In the genomic region with DNA sequence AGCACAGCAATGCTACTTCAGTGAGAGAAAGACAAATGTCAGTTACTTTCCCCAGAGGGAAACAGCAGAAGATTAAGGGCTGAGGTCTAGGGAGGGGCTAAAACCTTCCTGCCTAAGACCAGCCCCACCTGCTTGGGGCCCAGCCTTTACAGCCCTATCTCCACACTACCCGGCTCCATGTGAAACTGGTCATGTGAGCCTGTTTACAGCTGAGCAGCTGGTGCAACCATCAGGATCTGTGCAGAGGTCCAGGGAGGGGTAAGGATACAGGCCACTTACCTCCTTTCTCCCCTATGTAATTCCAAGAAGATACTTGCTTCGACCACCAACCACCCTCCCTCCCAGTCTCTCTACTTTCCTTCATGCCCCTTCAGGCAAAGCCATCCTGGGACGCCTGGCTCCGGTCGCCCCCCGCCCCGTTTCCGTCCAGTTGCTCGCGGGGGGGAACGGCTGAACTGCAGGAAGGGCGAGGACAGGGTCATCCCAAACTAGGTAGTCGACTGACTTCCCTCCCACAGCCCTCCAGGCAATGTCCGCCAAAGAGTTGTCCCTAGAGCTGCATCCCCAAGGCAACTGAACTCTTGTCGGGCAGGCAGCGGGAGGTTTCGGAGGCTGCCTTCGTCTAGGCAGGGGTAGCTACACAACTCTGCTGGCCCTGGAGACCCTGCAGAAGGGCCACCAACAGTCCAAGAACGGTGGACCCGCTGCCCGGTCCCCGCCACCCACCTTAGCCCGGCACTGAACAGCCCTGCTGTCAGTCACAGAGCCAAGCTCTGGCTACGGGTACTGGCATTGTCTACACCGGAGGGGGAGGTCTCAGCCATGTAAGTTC, we compare ENCODE assay signal across 8 mouse cellular contexts. TPM values are rescaled to one million over a fixed set of nuclear protein-coding genes. Genes with fewer than 3 reads are reported as not detected.
DNase-seq lines count a peak whose midpoint lies in the region; ATAC-seq and TF ChIP-seq lines count a peak whose summit lies in the region.

No protein-coding gene starts in this region.

- ATAC-seq in embryonic facial prominence, embryonic 14.5 days (ENCODE audit: low read depth): peak; percentile 76
- ATAC-seq in heart, embryonic 14.5 days (ENCODE audit: insufficient number of reproducible peaks, insufficient read depth, low FRiP score, low read depth): peak; percentile 57
- ATAC-seq in kidney, embryonic 16.5 days (ENCODE audit: low FRiP score, low TSS enrichment): peak; percentile 87

- no peaks in the 10 kb centered on the region for H3K27me3 ChIP-seq in ES-Bruce4 (ENCODE audit: control insufficient read depth, insufficient read depth, low read length, poor library complexity, severe bottlenecking)
- no peaks in the 10 kb centered on the region for H3K27me3 ChIP-seq in embryonic facial prominence, embryonic 14.5 days (replicated peaks; ENCODE audit: control insufficient read depth, insufficient read depth, low read length)
- no peaks in the 10 kb centered on the region for H3K27me3 ChIP-seq in heart, embryonic 14.5 days (ENCODE audit: control insufficient read depth, insufficient read depth, low read length)
- H3K27me3 ChIP-seq in kidney, embryonic 16.5 days (ENCODE audit: insufficient read depth, low read length): no peaks in the 10 kb centered on the region

- no peak for TF ChIP-seq POLR2A in ES-Bruce4 (IDR thresholded peaks at IDR 0.05; ENCODE audit: insufficient read depth, low read length)

- no peaks in the 10 kb centered on the region for H3K9me3 ChIP-seq in ES-Bruce4 (replicated peaks; ENCODE audit: control insufficient read depth, insufficient read depth, low read length, poor library complexity, severe bottlenecking)
- no peaks in the 10 kb centered on the region for H3K9me3 ChIP-seq in embryonic facial prominence, embryonic 14.5 days (ENCODE audit: control insufficient read depth, low read length)
- H3K9me3 ChIP-seq in heart, embryonic 14.5 days (ENCODE audit: control insufficient read depth, low read length): no peaks in the 10 kb centered on the region
- H3K9me3 ChIP-seq in kidney, embryonic 16.5 days (ENCODE audit: low read length): no peaks in the 10 kb centered on the region

- peak overlapping the region; percentile 44 for H3K9ac ChIP-seq in ES-Bruce4 (ENCODE audit: low read depth, poor library complexity, severe bottlenecking)
- peak overlapping the region; percentile 73 for H3K9ac ChIP-seq in embryonic facial prominence, embryonic 14.5 days (ENCODE audit: low read depth, low read length)
- H3K9ac ChIP-seq in heart, embryonic 14.5 days (ENCODE audit: low read length): peak overlapping the region; percentile 84
- peak overlapping the region; percentile 72 for H3K9ac ChIP-seq in kidney, embryonic 16.5 days (replicated peaks; ENCODE audit: low read length)

- no peak for TF ChIP-seq EP300 in ES-Bruce4 (IDR thresholded peaks at IDR 0.05; ENCODE audit: insufficient read depth, low read depth, low read length)

- no peak for TF ChIP-seq CTCF in ES-Bruce4 (IDR thresholded peaks at IDR 0.05; ENCODE audit: low read depth, low read length)

- peak overlapping the region; percentile 58 for H3K4me2 ChIP-seq in embryonic facial prominence, embryonic 14.5 days (ENCODE audit: low read depth, low read length)
- peak overlapping the region; percentile 66 for H3K4me2 ChIP-seq in heart, embryonic 14.5 days (ENCODE audit: low read length)
- H3K4me2 ChIP-seq in kidney, embryonic 16.5 days (replicated peaks; ENCODE audit: low read depth, low read length): peak overlapping the region; percentile 62

- WGBS in embryonic facial prominence, embryonic 14.5 days: 18% methylated on average over 25 of the region's 25 CpGs
- WGBS in heart, embryonic 14.5 days: 21% methylated on average over 25 of the region's 25 CpGs
- 22% methylated on average over 25 of the region's 25 CpGs for WGBS in kidney, embryonic 16.5 days

- peak; percentile 12 to 15 for DNase-seq in adrenal gland, postnatal 36 days
- peak; percentile 44 for DNase-seq in embryonic facial prominence, embryonic 14.5 days (ENCODE audit: low spot score)
- peak; percentile 28 for DNase-seq in lung, postnatal 36 days
- peak; percentile 5 for DNase-seq in right cerebral cortex, postnatal 14 days
- DNase-seq in left cerebral cortex, adult 11 months (ENCODE audit: low spot score): no peak

- H3K4me3 ChIP-seq in ES-Bruce4 (ENCODE audit: low read depth, low read length): peak overlapping the region; percentile 95
- peak overlapping the region; percentile 58 for H3K4me3 ChIP-seq in embryonic facial prominence, embryonic 14.5 days (ENCODE audit: low read depth, low read length)
- H3K4me3 ChIP-seq in heart, embryonic 14.5 days (ENCODE audit: control insufficient read depth in 1 of 2, insufficient read depth in 1 of 2, low read depth in 1 of 2, low read length in 2 of 2): peak overlapping the region; percentile 67 to 96
- H3K4me3 ChIP-seq in kidney, embryonic 16.5 days (ENCODE audit: low read length): peak overlapping the region; percentile 68

- no peaks in the 10 kb centered on the region for H3K36me3 ChIP-seq in ES-Bruce4 (ENCODE audit: control insufficient read depth, insufficient read depth, low read length, poor library complexity, severe bottlenecking)
- H3K36me3 ChIP-seq in embryonic facial prominence, embryonic 14.5 days (ENCODE audit: control insufficient read depth, insufficient read depth, low read length): no peaks in the 10 kb centered on the region
- H3K36me3 ChIP-seq in heart, embryonic 14.5 days (ENCODE audit: control insufficient read depth, insufficient read depth, low read length): no peaks in the 10 kb centered on the region
- no peaks in the 10 kb centered on the region for H3K36me3 ChIP-seq in kidney, embryonic 16.5 days (ENCODE audit: insufficient read depth, low read length)

- H3K4me1 ChIP-seq in ES-Bruce4 (ENCODE audit: control insufficient read depth, insufficient read depth, low read length): no peaks in the 10 kb centered on the region
- no peaks in the 10 kb centered on the region; the same call in 1 of the 2 replicates for H3K4me1 ChIP-seq in embryonic facial prominence, embryonic 14.5 days (ENCODE audit: control insufficient read depth, insufficient read depth, low read length)
- no peaks in the 10 kb centered on the region for H3K4me1 ChIP-seq in heart, embryonic 14.5 days (ENCODE audit: control insufficient read depth in 2 of 2, insufficient read depth in 2 of 2, low read length in 2 of 2)
- no peaks in the 10 kb centered on the region for H3K4me1 ChIP-seq in kidney, embryonic 16.5 days (ENCODE audit: insufficient read depth, low read length)

- no peak overlapping the region for H3K27ac ChIP-seq in ES-Bruce4 (ENCODE audit: insufficient read depth, low read length)
- H3K27ac ChIP-seq in embryonic facial prominence, embryonic 14.5 days (replicated peaks; ENCODE audit: low read depth, low read length): peak overlapping the region; percentile 82
- H3K27ac ChIP-seq in heart, embryonic 14.5 days (replicated peaks in 1 of 2; ENCODE audit: control insufficient read depth in 1 of 2, insufficient read depth in 1 of 2, low read depth in 2 of 2, low read length in 2 of 2): peak overlapping the region; percentile 85 to 91
- H3K27ac ChIP-seq in kidney, embryonic 16.5 days (ENCODE audit: low read length): peak overlapping the region; percentile 81

RNA-seq across cellular contexts. Expression of a gene that starts 0.6 kb away (rescaled TPM):
- polyA plus RNA-seq in ES-Bruce4 (2011; ENCODE audit: insufficient read depth, insufficient read length, low read depth, missing spikeins): 11.3 and 12.1 TPM in 2 replicates
- total RNA-seq in adrenal gland, postnatal 36 days (2021): 10 to 100 TPM; 24.8 to 26.3 TPM
- 77.1 and 81.7 TPM in 2 replicates for polyA plus RNA-seq in embryonic facial prominence, embryonic 14.5 days (2014; fragmentation: Nextera tagmentation; extraction: Ambion mirVana)
- polyA plus RNA-seq in heart, embryonic 14.5 days (2014; fragmentation: Nextera tagmentation; extraction: Ambion mirVana): 66.6 and 66.8 TPM in 2 replicates
- polyA plus RNA-seq in kidney, embryonic 16.5 days (2015; fragmentation: Nextera tagmentation; extraction: Ambion mirVana): 40.2 and 40.4 TPM in 2 replicates
